Mouse (Mus musculus): ENCODE measurements around the gene Plekhg5. TPM values are rescaled to one million over a fixed set of nuclear protein-coding genes. Genes with fewer than 3 reads are reported as not detected.

The Plekhg5 gene
- total RNA-seq, 2 experiments from 2014 or later: 10.9 to 15.9 TPM

DNA sequence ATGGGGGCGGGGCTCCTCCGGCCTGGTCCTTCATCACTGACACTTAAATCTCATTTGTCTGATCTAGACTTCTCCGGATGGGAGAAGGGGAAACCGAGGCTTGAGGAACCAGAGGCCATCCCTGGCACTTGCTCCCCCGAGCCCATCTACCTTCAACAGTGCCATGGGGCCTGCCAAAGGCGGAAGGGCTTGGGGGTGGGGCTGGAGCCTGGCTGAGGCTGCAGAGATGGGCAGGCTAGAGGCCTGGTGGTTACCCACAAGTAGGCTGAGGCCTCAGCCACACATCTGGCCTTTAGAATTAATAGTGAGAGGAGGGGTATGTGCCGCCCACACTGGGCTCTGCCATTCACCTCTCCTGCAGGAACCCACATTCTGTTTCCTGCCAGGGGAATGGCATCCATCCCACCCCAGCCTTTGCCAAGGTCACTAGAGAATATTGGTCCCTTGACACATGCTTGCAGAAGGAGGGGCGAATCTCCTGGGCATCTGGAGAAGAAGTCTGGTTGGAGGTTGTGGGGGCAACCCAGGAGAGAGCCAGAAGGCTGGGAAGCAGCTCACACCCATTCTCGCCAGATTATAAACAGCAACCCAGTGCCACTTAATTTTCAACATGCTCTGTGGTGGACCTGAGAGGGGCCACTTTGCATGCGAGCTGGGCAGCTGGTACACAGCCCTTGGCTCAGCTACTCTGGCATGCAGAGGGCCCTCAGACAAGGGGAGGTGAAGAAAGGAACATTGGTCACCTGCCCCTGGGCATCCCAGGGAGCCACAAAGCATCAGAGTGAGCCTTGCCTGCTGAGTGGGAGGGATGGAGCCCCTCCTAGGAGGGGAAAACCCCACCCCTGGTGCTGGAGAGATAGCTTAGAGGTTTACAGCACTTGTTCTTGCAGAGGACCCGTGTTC lies 1.6 kb upstream of the Plekhg5 start:
- DNase-seq: no peak

DNA sequence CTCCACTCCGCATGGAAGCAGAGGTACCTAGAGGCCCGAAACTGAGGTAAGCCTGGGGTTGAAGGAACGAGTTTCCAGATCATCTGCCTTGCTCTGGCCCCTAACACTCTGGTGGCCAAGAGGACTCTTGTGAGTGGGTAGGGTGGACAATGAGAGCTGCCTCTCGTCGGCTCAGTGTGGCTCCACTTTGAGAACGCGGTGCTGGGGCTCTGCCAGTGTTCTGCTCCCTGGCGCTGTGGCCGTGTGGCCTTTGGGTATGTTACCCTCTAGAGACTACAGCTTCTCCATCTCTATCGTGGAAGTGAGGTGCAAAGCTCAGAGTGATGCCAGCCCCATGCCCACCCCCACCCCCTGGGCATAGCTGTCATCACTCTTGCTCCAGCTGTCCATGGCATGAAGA lies 357 bp downstream of the Plekhg5 start:
- no peak for DNase-seq

DNA sequence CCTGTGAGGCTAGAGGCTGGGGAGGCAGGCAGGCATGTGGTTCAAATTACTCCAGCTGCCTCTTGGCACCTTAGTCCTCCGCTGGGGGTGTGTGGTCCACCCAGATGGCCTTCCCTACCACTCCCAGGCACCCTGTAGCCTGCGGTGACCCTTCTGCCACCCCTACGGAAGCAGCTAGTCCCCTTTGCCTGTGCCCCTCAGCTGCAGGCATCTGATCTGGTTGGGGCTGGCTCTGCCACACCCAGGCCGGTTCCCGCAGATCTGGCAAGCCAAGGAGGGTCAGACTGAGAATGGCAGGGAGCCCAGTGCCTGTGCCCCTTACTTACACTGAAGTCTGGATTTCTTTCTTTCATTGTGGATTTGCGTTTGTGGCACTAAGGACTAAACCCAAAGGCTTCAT lies 1.4 kb downstream of the Plekhg5 start:
- DNase-seq: no peak

- DNase-seq: no peak
These were observed 2.2 kb downstream of the Plekhg5 start for GRCm38 (mm10) chr4:152074548-152074947.

DNA sequence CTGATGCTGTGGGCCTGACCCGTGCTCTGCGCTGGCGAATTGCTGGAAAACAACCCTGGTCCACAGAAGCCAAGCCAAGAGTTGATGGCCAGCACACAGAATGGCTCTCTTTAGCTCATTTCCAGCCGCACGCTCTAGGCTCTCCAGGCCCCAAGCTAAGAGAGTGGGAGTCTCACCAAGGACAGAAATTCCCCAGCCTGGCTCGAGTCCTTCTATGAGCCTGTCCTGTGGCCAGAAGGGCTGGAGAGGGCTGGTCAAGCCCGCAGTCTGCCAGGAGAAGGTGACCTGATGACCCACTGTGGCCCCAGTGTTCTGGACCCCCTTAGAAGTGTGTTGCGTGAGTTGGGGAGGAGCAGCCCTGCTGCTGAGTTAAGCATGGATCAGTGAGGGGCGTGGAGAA lies 4.9 kb downstream of the Plekhg5 start:
- peak in 1 of 2 experiments; percentile 41 for DNase-seq

DNA sequence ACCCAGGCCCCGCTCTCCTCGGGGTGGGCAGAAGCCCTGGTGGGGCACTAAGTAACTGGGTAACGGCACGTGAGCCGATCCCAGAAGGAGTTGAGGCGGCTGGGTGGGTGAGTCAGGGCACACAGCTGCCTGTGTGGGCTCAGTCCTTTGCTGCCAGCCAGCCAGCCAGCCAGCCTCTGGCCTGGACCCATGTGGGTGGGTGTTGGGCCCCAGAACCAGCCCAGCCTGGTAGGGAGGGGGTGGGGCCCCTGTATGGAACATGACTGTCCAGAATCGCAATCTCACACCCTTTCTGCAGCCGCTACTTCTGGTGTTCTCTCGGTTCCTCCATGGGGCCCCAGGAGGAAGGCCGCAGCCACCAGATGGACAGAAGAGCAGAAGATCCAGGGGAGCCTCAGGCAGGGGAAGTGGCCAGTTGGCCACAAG lies 5.8 kb downstream of the Plekhg5 start:
- peak in 1 of 2 experiments; percentile 77 for DNase-seq

DNA sequence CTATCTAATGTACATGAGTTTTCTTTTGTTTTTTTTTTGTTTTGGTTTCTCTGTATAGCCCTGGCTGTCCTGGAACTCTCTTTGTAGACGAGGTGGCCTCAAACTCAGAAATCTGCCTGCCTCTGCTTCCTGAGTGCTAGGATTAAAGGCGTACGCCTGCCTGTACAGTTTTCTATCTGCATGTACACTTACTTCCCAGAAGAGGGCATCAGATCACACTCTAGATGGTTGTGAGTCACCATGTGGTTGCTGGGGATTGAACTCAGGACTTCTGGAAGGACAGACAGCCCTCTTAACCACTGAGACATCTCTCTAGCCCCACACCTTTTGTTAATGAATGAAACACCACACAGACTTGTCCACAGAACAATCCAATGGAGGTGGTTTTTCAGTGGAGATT lies 7.0 kb downstream of the Plekhg5 start:
- no peak for DNase-seq

GRCm38 (mm10) chr4:152079931-152080330 lies 7.6 kb downstream of the Plekhg5 start:
- DNase-seq: peak; percentile 10 to 43

- peak; percentile 49 to 69 for DNase-seq
These were observed 11.4 kb downstream of the Plekhg5 start for GRCm38 (mm10) chr4:152083611-152084220.

DNA sequence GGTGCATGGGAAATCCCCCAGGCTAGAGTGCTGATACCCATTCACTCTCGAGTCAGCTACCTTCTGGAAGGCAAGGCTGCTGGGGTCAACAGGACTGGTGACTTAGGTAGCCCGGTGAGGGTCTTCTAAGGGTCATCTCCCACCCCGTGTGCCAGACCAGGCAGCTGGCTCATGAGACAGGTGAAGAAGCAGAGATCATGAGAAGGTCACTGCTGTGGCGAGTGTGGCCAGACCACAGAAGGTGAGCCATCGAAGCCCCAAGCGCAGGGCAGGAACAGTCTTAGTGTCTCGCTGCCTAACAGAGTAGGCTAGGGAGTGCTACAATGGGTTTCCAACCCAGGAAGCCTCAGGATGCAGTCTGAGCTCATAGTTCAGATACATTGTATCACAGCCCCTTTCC lies 12.3 kb downstream of the Plekhg5 start:
- no peak for DNase-seq

GRCm38 (mm10) chr4:152086505-152087210 lies 14.4 kb downstream of the Plekhg5 start:
- DNase-seq: peak; percentile 75 to 78

DNA sequence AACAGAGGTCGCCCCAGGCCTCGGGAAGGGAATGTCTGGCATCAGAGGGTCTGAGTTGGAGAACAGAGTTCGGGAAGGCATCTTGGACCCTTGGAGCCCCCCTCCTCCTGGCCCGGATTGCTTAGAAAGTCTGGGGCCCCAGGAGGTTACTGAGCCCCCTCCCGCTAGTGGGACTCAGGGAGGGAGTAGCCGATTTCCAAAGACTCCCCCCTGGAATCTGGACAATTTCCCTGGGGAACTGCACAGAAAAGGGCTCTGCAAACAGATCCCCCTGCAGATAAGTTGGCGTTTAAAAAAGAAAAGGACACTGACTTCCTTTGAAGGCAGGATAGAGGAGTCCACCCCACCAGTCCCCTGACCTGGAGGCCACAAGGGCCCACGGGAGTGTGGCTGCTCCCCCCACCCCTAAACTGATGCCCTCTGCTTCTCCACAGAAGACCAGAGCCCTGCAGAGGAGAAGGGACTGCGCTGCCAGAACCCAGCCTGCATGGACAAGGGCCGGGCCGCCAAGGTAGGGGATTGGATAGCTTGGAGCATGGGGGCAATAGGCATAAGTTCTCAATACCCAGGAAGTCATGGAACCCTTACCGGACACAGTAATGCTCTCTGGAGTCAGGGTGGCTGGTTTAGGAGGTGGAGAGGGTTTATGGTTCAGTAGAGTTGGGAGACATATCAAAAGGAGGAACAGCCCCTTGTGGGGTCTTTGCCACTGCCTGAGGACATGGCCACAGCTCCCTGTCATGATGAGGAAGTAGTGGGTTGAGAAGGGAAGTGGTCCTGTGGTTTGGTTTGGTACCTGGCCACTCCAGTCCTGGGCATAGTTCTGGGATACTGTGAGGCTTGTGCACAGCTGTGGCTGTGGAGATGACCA lies 15.1 kb downstream of the Plekhg5 start:
- DNase-seq: peak in 1 of 2 experiments; percentile 45

GRCm38 (mm10) chr4:152088133-152088532 lies 15.8 kb downstream of the Plekhg5 start:
- peak; percentile 41 to 51 for DNase-seq

DNA sequence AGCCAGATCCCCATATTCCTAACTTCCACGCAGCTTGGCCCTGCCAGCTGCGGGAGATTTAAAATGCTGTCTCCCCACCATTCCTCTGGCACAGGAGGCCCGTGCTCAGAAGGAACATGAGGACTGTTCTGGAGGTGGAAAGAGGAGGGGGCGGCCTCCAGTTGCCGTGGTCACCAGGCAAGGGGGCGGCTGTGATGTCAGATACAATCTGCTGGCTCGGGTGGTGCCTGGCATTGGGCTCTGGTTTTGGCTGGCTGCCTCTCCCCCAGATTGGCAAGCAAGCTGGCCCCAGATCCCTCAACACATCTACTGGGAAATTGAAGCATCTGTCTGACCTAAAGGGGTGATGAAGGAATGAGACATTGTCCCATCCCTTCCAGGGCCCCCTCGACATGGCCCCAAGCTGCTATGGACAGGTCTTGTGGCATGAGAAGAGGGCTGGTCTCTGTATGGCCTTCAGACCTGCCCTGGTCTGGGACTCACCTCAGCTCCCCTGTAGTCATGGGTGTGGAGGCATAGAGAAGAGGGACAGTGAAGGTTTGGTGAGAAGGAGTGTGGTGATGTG lies 16.3 kb downstream of the Plekhg5 start:
- DNase-seq: no peak

GRCm38 (mm10) chr4:152090191-152090590 lies 17.9 kb downstream of the Plekhg5 start:
- no peak for DNase-seq

DNA sequence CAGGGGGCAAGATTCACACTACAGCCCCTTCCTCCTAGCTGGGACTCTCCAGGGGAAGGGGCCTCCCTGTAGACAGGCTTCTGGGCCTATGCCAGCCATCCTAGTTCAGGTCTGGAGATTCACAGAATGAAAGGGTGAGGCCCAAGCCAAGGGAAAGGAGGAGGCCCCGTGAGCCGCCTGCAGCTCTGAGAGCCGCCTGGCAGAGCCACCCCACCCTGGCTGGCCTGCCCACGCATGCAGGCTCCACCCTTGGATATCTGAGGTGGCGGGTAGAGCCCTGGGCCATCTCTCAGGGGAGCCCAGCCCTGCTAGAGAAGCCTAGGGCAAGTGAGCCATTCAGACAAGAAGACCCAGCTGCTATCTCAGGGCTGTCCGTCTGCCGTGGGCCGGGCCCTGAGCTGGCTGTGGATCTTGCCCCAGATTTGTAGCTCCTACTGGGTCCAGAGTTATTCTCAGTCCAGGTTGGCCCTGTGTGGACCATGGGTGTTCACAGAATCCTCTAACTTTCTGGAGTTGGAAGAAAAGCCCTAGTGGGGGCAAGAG lies 20.5 kb downstream of the Plekhg5 start:
- peak in 1 of 2 experiments; percentile 32 for DNase-seq

DNA sequence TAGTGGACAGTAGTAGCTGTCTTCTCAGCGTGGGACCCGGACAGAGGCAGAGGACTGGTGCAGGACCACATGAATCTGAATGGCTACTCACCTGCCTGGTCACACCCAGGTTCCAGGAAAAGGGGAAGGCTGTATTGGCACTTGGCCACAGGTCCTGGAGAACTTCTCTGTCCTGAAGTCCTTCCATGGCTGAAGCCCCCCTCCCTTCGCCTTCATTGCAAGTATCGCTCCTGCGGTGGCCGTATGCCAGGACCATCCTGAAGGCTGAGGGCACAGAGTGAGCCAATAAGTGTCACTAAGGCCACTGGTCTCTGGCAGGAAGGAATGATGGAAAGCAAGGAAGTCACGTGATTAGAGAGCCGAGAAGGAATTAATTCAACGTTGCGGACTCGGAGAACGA lies 21.9 kb downstream of the Plekhg5 start:
- no peak for DNase-seq

- DNase-seq: peak; percentile 87 to 91
These were observed 23.9 kb downstream of the Plekhg5 start for GRCm38 (mm10) chr4:152095937-152096910.

DNA sequence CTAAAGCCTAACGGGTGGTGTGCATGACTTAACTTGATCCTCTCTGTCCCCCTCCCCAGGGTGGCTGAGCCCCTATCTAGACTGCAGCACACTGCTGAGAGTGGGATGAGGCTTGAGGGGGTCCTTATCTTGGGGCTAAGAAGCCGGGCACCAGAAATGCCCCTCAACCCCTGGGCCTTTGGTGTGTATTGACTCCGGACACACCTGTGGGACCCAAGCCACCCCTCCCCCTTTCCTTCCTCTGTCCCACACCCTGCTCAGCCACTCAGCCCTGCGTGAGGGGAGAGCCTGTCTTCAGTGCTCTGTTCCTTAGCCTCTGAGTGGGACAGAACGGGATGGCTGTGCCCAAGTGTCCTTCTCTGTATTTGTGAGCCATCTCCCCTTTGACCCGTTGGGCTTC lies 24.6 kb downstream of the Plekhg5 start:
- DNase-seq: peak; percentile 53 to 67
